Mouse (Mus musculus) CH12.LX (cell line): ENCODE data around the gene Elovl6.

Source experiments
- CHD1 ChIP-seq: IDR thresholded peaks from 2 replicates; pipeline ENCODE4 v1.6.1; 2012; ENCODE audit warnings: low read depth, low read length, improper control_type of control experiment, inconsistent platforms
- CTCF ChIP-seq, 2 experiments: IDR thresholded peaks in 1 of 2; conservative IDR thresholded peaks in 1 of 2; 2 replicates each; pipeline ENCODE4 v1.5.1; 2011 to 2012; ENCODE audit warnings: low read depth in 2 of 2, low read length in 2 of 2, improper control_type of control experiment in 1 of 2, inconsistent platforms in 1 of 2, mild to moderate bottlenecking in 1 of 2, moderate library complexity in 1 of 2
- ELF1 ChIP-seq: IDR thresholded peaks from 2 replicates; pipeline ENCODE4 v1.6.1; 2014; ENCODE audit warnings: low read depth, mild to moderate bottlenecking, inconsistent platforms, low read length, improper control_type of control experiment
- EP300 ChIP-seq: IDR thresholded peaks from 2 replicates; pipeline ENCODE4 v1.6.1; 2011; ENCODE audit warnings: low read length, improper control_type of control experiment
- JUND ChIP-seq: conservative IDR thresholded peaks from 2 replicates; pipeline ENCODE4 v1.6.1; 2011; ENCODE audit warnings: low read depth, low read length, improper control_type of control experiment
- MAFK ChIP-seq: IDR thresholded peaks from 2 replicates; pipeline ENCODE4 v1.6.1; 2011; ENCODE audit warnings: low read length, improper control_type of control experiment; ENCODE audit not compliant: insufficient replicate concordance
- MAZ ChIP-seq: IDR thresholded peaks from 2 replicates; pipeline ENCODE4 v1.6.1; 2012; ENCODE audit warnings: low read depth, mild to moderate bottlenecking, inconsistent platforms, low read length, improper control_type of control experiment, moderate library complexity
- MXI1 ChIP-seq: IDR thresholded peaks from 2 replicates; pipeline ENCODE4 v1.6.1; 2011; ENCODE audit warnings: mild to moderate bottlenecking, low read depth, low read length, improper control_type of control experiment
- NELFE ChIP-seq: IDR thresholded peaks from 2 replicates; pipeline ENCODE4 v1.6.1; 2011; ENCODE audit warnings: low read depth, low read length, improper control_type of control experiment
- POLR2A ChIP-seq: IDR thresholded peaks from 2 replicates; pipeline ENCODE4 v1.6.1; 2011; ENCODE audit warnings: low read depth, mild to moderate bottlenecking, improper control_type of control experiment, low read length
- UBTF ChIP-seq: IDR thresholded peaks from 2 replicates; pipeline ENCODE4 v1.6.1; 2012; ENCODE audit warnings: low read depth, mild to moderate bottlenecking, inconsistent platforms, low read length, improper control_type of control experiment, moderate library complexity
- USF2 ChIP-seq: conservative IDR thresholded peaks from 2 replicates; pipeline ENCODE4 v1.6.1; 2011; ENCODE audit warnings: low read depth, low read length, improper control_type of control experiment

GRCm38 (mm10) chr3:129494123-129494522 is 38.0 kb upstream of the Elovl6 start:
- TF ChIP-seq CHD1 (no peak), EP300 (no peak), ELF1 (no peak), CTCF (conservative IDR thresholded peaks at IDR 0.05 in 1 of 2, IDR thresholded peaks at IDR 0.05 in 1 of 2; ENCODE audit: low read depth in 2 of 2, low read length in 2 of 2) (no peak; a peak in 1 of 4 replicates), USF2 (no peak), MAZ (no peak), POLR2A (no peak), MXI1 (no peak), JUND (no peak), UBTF (no peak), MAFK (no peak), NELFE (no peak)
